Mouse (Mus musculus): ENCODE results near the gene Fam126a.

Gene Fam126a

DNA sequence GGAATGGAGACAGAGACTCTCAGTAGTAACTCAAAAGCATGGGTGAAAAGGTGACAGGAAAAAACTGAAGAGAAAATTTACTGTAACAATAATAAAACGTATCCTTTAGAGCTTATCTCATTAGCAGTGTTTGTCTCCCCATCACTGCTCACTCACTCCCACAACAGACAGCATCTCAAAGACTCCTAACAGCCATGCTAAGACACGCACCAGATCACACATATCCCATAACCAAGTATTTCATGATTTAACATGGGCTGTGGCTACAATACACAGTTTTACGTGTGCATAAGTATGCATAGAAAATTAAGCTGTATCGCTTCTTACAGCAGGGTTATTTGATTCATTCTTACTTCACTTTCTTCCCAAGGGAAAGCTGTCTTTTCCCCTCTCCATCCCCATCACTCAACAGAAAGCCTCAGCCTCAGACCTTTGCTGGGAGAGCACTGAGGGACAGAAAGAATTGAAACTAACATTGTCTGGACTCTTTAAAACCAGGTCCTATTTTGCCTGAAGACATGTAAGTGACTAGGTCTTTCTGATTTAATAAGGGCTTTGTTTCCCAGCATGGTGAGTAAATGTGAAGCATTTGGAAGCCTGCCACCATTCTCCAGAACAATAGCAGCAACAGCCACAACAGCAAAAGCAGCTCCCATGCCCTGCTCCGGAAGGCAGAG is 37.5 kb downstream of the Fam126a start:
- peak; percentile 8 for DNase-seq (ENCODE audit: extremely low spot score)

GRCm38 (mm10) chr5:23990001-23990400 is 40.5 kb downstream of the Fam126a start:
- DNase-seq (ENCODE audit: extremely low spot score), result no peak

- DNase-seq (ENCODE audit: extremely low spot score), result no peak
Observed at GRCm38 (mm10) chr5:23987792-23988191, 42.7 kb downstream of the Fam126a start.

DNA sequence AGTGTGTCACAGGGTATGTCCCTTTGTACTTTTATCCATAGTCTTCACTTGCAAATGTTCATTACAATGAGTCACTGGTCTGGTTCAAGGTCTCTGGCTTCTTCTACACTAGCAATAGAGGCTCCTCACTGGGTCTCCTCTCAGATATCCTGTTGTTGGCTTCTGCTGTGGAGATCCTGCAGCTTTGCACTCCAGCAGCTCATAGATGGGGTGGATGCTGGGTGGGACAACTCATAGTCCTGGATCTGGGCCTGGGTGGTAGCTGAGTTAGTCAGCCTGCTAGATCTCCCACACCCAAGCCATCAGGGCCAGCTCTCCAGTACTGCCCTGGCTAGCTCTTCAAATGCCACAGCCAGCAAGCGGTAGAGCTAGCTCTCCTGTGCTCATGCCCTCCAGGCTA is 48.4 kb downstream of the Fam126a start:
- no peak for DNase-seq (ENCODE audit: extremely low spot score)

GRCm38 (mm10) chr5:23978516-23978915 is 52.0 kb downstream of the Fam126a start:
- DNase-seq (ENCODE audit: extremely low spot score), result no peak

DNA sequence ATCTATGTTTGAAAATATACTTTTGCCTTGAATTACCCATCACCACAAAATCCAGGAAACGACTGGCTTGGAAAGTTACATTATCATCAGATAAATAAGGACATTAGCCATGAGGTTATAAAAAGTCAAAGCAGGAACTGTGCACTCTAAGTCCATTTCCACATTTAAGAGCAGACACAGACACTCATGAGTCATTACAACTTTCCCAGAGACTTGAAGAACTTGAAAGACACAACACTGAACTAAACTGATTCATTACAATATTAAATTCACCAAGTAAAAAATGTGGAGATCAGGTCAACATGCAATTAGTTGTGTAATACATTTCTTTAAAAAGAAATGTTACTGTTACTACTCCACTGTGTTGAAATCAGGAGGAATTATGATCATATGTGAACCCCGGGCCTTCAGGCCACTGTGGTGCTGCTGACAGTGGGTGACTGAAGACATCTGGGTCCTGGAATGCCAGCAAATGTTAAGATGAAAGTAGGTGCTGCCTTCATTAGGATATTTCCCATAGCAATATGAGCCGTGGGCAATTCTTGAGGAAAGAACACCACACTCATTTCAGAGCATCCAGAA is 55.4 kb downstream of the Fam126a start:
- DNase-seq (ENCODE audit: extremely low spot score), result no peak

- no peak for DNase-seq (ENCODE audit: extremely low spot score)
Observed at GRCm38 (mm10) chr5:23967705-23968104, 62.8 kb downstream of the Fam126a start.

DNA sequence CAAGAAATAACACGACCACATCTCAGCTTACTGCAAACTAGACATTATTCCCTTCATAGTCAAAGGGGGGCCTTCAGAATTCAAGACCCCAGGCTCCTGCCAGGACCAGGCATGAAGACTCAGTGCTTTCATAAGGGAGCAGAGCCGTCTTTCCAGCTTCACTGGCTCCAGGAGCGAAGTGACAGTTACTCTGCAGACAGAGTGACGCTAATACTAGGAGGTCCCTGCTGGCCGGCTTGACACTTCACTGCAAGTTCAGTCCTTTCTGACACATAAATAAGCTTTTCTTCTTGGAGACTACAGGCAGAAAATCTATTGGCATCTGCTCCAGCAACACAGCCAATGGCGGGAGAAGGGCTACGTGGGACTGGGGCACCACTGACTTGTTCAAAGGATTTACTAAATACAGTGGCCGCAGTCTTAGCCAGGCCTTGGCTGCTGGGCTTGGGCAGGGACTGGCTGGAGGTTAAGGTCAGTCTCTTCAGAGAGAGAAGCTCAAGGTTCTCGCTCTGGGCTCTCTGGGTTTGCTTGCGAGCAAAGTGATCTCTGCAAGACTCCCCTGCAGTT is 65.8 kb downstream of the Fam126a start:
- DNase-seq (ENCODE audit: extremely low spot score), result no peak

- no peak for DNase-seq (ENCODE audit: extremely low spot score)
Observed at GRCm38 (mm10) chr5:23953047-23953446, 77.4 kb downstream of the Fam126a start.

DNA sequence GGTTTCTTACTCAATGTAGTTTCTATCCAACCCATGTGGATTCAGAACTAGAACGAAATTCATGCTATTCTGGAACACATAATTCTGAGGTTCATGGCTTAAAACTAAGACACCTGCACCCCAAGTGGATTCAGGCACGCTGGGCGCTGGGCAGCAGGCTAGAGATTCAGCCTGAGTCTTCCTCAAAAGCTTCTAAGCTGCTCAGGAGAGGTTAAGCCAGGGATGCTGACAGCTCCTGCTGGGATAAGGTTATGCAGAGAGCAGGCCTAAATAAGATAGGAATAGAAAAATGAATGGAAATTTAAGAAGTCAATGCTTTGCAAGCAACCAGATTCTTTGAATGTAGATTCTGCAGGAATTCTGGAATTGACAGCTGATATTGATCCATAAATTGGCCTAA is 82.4 kb downstream of the Fam126a start:
- no peak for DNase-seq (ENCODE audit: extremely low spot score)

GRCm38 (mm10) chr5:23945056-23945455 is 85.4 kb downstream of the Fam126a start:
- DNase-seq (ENCODE audit: extremely low spot score), result no peak

- no peak for DNase-seq (ENCODE audit: extremely low spot score)
Observed at GRCm38 (mm10) chr5:23943534-23943933, 87.0 kb downstream of the Fam126a start.

DNA sequence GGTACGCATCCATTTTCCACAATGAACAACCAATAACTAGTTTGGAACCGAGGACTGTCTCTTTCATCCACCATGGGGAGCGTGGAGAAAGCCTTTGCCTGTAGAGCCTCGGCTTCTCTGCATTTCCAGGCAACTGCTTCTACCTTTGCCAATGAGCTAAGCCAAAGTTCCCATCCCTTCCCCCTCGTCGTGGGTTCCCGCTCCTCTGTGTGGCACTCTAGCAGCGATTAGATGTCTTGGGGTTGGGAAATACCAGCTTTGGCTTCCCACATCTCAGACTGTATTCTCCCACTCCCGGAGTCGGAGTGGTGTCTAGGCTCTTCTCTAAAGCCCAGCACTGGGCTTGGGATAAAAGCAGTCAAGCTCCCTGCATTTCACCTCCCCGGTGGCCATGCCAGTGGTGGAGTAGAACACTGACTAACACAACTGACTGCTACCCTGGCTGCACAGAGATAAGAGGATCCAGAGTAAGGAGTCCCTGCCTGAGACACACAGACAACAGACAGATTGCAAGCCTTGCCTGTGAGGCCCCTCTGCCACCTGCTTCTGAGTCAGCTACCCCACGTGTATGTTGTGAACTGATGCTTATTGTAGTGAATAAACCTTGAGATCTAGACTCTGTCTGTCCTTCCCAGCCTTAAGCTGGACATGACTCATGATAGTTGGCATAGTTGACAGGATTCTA is 106.9 kb downstream of the Fam126a start:
- no peak for DNase-seq (ENCODE audit: extremely low spot score)

DNA sequence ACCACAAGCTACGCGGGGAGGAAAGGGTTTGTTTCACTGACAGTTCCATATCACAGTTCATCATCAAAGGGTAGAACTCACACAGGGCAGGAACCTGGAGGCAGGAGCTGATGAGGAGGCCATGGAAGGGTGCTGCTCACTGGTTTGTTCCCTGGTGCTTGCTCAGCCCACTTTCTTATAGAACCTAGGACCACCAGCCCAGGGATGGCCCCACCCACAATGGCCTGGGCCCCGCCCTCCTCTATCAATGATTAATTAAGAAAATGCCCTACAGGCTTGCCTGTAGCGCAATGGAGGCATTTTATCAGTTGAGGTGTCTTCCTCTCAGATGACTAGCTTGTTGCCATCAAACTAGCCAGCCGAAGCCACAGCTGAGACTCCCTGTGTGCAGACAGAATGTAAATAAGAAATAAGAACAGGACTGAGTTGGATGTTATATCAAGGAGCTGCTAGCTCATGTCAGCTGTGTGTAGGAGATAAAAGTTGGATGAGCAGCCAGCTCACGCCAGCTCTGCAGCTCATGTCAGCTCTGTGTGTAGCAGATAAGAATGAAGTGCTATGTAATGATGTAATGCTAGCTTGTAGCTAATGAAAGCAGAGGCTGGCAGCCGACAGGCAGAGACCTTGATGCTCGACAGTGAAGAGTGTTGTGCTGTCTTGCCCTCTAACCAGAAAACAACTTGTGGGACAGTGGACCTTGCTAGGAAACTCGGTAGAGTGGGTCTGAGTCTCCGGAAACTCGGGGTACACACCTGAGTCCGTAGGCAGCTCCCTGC is 107.8 kb downstream of the Fam126a start:
- no peak for DNase-seq (ENCODE audit: extremely low spot score)

GRCm38 (mm10) chr5:23921316-23921715 is 109.2 kb downstream of the Fam126a start:
- no peak for DNase-seq (ENCODE audit: extremely low spot score)

- no peak for DNase-seq (ENCODE audit: extremely low spot score)
Observed at GRCm38 (mm10) chr5:23919892-23920731, 110.4 kb downstream of the Fam126a start.

- DNase-seq (ENCODE audit: extremely low spot score), result no peak
Observed at GRCm38 (mm10) chr5:23917301-23917700, 113.2 kb downstream of the Fam126a start.

DNA sequence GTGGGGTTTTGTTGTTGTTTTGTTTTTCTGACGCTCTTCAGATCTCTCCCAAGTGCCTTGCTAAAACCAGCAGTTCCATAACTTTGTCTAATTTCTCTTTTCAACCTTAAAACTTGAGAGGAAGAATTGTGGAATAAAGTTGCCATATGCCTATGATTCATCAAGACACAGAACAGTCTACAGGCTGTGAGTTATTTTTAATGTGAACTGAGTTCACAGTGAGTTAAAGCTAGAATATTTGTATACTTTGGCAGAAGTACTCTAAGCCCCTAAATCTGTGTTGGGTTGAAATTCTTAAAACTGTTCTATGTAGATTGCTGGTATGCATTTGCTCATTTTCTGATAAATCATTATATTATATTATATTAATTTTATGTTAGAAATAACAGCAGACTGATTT is 118.9 kb downstream of the Fam126a start:
- no peak for DNase-seq (ENCODE audit: extremely low spot score)

DNA sequence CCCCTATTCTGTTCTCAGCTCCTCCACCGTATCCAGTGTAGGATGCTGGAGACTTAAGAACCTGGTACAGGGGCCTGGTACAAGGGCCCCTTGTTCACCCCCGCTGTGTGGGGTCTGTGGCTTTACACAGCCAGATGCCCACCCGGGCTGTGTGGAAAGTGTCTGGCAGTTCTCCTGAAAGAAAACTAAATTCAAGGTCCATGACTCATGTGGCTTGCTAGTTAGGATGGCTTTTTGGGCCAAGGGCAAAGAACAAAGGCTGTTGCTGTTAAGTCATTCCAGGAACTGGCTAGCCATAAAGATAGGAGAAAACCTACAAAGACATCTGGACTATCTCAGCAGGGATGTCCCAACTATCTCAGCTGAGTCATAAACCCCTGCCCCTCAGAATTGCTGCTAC is 121.2 kb downstream of the Fam126a start:
- no peak for DNase-seq (ENCODE audit: extremely low spot score)

DNA sequence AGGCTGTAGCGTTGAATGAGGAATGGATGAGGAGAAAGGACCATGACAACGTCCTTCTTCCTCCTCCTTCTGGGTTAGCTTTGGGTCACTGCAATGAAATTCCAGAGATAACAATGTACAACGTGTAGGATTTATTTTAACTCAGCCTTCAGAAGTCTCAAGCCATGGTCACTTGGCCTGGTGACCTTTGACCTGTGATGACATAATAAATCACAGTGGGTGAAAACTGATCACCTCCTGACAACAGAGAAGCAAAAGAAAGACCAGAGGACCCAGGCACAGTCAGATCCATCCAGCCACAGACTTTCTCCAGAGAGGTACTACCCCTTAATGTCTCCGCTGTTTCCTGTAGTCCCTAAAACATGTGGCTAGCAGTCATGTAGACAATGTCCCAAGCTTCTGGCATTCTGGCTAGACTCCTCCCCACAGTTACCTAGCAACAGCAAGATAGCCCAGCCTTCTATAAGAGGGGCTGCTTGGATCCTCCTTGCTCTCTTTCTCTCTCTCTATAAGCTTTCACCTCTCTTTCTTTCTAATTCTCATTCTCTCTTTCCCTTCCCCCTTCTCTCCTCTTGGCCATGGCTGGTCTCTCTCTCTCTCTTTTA is 121.9 kb downstream of the Fam126a start:
- DNase-seq (ENCODE audit: extremely low spot score), result peak; percentile 62

- no peak for DNase-seq (ENCODE audit: extremely low spot score)
Observed at GRCm38 (mm10) chr5:23902221-23902620, 128.3 kb downstream of the Fam126a start.

Data from embryo, embryonic 9.5 days (tissue).